Mouse (Mus musculus) MEL-GATA-1-ER (cell line): ENCODE measurements around the gene Cnot2.

ENCODE experiments used
- DNase-seq: peaks from one replicate; pipeline ENCODE4 v3.0.0-alpha.2; 2012; ENCODE audit warnings: low read depth; ENCODE audit errors: extremely low read depth

Cnot2 gene

GRCm38 (mm10) chr10:116562731-116563480 lies 18.4 kb downstream of the Cnot2 start:
- no peak for DNase-seq

- DNase-seq, result no peak
These were observed 19.1 kb downstream of the Cnot2 start for GRCm38 (mm10) chr10:116562210-116562609.

GRCm38 (mm10) chr10:116559171-116559570 lies 22.1 kb downstream of the Cnot2 start:
- DNase-seq, result no peak

GRCm38 (mm10) chr10:116557166-116557565 lies 24.1 kb downstream of the Cnot2 start:
- DNase-seq, result no peak

- DNase-seq, result no peak
These were observed 26.9 kb downstream of the Cnot2 start for GRCm38 (mm10) chr10:116554434-116554833.

GRCm38 (mm10) chr10:116547958-116548357 lies 33.4 kb downstream of the Cnot2 start:
- no peak for DNase-seq

- no peak for DNase-seq
These were observed 35.1 kb downstream of the Cnot2 start for GRCm38 (mm10) chr10:116546177-116546576.

- no peak for DNase-seq
These were observed 38.2 kb downstream of the Cnot2 start for GRCm38 (mm10) chr10:116543061-116543460.

GRCm38 (mm10) chr10:116540750-116541149 lies 40.6 kb downstream of the Cnot2 start:
- DNase-seq, result no peak

- DNase-seq, result no peak
These were observed 43.8 kb downstream of the Cnot2 start for GRCm38 (mm10) chr10:116537495-116537894.

- DNase-seq, result no peak
These were observed 47.0 kb downstream of the Cnot2 start for GRCm38 (mm10) chr10:116534278-116534677.

- no peak for DNase-seq
These were observed 48.8 kb downstream of the Cnot2 start for GRCm38 (mm10) chr10:116532561-116532960.

- no peak for DNase-seq
These were observed 50.2 kb downstream of the Cnot2 start for GRCm38 (mm10) chr10:116531063-116531462.

- DNase-seq, result no peak
These were observed 61.7 kb downstream of the Cnot2 start for GRCm38 (mm10) chr10:116519588-116519987.

- DNase-seq, result no peak
These were observed 65.7 kb downstream of the Cnot2 start for GRCm38 (mm10) chr10:116515590-116515989.

- DNase-seq, result no peak
These were observed 66.2 kb downstream of the Cnot2 start for GRCm38 (mm10) chr10:116515158-116515557.

GRCm38 (mm10) chr10:116513254-116513635 lies 68.1 kb downstream of the Cnot2 start:
- DNase-seq, result no peak

- DNase-seq, result no peak
These were observed 68.6 kb downstream of the Cnot2 start for GRCm38 (mm10) chr10:116512521-116513253.

- DNase-seq, result peak; percentile 60
These were observed 75.9 kb downstream of the Cnot2 start for GRCm38 (mm10) chr10:116505303-116506014.

- no peak for DNase-seq
These were observed 88.5 kb downstream of the Cnot2 start for GRCm38 (mm10) chr10:116492768-116493167.

GRCm38 (mm10) chr10:116486895-116487747 lies 94.2 kb downstream of the Cnot2 start:
- DNase-seq, result no peak
